Mouse (Mus musculus) urinary bladder, postnatal 36 days (tissue): ENCODE results near the gene Tiprl.

ENCODE experiments used
- DNase-seq, 2 experiments: peaks; one replicate each; pipeline ENCODE4 v3.0.0; 2022; ENCODE audit warnings: low spot score in 2 of 2, mixed read lengths in 1 of 2

Gene Tiprl

GRCm38 (mm10) chr1:165236321-165237298 lies at the start of gene Tiprl:
Gene Tiprl, minus strand, starts transcription at chr1:165236996.
- peak; percentile 97 for DNase-seq

GRCm38 (mm10) chr1:165284096-165284495 lies 47.3 kb upstream of the Tiprl start:
- DNase-seq: no peak

GRCm38 (mm10) chr1:165282967-165283345 lies 46.2 kb upstream of the Tiprl start:
- DNase-seq: no peak

GRCm38 (mm10) chr1:165282222-165282966 lies 45.6 kb upstream of the Tiprl start:
- DNase-seq: no peak

- DNase-seq: peak; percentile 61 to 77
Measured at GRCm38 (mm10) chr1:165281351-165282221, 44.8 kb upstream of the Tiprl start.

GRCm38 (mm10) chr1:165280741-165281140 lies 43.9 kb upstream of the Tiprl start:
- no peak for DNase-seq

GRCm38 (mm10) chr1:165274946-165275345 lies 38.1 kb upstream of the Tiprl start:
- DNase-seq: no peak

GRCm38 (mm10) chr1:165252027-165252671 lies 15.4 kb upstream of the Tiprl start:
- DNase-seq: peak; percentile 26 to 51

DNA sequence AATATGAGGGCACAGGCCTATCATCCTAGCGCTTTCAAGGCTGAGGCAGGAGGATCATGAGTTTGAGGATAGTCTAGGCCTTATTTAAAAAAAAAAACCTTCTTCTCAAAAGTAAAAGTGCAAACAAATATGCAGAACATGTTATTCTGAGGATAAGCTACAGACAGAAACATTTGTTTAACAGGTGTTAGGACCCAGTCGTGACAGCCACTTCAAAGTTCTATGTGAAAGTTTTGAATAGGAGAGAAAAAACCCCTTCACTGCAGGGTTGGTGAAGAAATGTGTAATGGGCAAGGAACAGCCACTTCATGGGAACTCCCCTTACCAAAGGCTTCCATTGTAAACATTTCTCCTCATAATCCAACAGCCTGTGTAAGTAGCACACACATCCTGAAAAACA lies 13.8 kb upstream of the Tiprl start:
- DNase-seq: no peak

DNA sequence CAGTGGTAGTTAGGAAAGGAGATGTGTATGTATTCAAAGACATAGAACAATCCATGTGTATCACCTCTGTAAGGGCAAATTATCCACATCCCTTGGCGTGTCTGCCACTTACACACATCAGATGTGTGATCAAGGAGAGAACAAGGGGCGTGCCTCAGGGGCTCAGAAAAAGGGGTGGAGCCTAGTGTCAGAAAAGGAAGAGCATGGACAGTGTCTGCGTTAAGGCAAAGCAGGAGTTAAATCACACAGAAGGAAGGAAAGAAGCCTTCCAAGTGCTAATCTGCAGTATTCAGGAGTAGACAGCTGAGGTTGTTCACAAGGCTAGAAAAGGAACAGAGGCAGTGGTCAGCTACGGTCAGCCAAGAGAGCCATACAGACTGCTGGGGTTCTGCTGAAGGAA lies 12.0 kb upstream of the Tiprl start:
- DNase-seq: no peak

GRCm38 (mm10) chr1:165247788-165248187 lies 11.0 kb upstream of the Tiprl start:
- no peak for DNase-seq

- peak in 1 of 2 experiments; percentile 57 for DNase-seq
Measured at GRCm38 (mm10) chr1:165247085-165247484, 10.3 kb upstream of the Tiprl start.

DNA sequence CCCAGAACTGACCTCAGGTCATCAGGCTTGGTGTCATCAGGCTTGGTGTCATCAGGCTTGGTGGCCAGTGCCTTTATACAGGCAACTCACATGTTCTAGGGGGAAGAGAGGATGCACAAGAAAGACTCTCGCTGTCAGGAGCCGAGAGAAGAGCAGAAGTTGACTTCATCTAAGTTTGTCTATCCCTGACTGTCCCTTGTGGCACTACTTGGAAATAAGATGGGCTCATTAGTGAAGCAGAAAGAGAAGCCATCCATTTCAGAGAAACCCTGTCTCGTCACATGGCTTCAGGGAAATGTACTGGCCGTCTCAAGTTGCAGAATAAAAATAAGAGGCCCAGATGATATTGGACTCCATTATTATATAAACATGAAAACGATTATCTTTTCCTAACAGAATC lies 9.8 kb upstream of the Tiprl start:
- no peak for DNase-seq

GRCm38 (mm10) chr1:165235846-165236245 lies 950 bp downstream of the Tiprl start:
- no peak for DNase-seq

- DNase-seq: no peak
Measured at GRCm38 (mm10) chr1:165233806-165234205, 3.0 kb downstream of the Tiprl start.

DNA sequence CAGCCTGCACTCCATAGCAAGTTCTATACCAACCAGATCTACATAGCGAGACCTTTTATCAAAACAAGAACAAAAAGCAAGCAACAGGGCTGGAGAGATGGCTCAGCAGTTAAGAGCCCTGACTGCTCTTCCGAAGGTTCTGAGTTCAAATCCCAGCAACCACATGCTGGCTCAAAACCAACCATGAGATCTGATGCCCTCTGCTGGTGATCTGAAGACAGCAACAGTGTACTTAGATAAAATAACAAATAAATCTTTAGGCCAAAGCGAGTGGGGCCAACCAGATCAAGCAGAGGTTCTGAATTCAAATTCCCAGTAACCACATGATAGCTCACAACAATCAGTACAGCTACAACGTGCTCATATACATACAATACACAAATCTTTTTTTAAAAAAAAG lies 6.1 kb downstream of the Tiprl start:
- DNase-seq: no peak

DNA sequence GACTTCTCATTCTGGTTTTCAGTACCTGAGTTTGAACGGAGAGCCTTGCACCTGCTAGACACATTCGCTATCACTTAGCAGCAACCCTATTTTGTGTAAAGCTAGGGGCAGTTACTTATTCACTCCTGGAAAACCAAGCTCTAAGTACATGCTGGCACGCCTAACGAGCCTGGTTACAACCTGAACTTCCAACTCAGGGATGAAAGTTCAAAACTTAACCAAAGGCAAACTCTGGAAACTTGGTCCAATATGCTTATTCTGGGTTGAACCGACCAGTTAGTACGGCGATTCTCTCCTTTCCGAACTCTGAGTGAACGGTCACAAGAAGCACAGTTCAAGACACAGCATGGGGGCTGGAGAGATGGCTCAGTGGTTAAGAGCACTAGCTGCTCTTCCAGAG lies 7.2 kb downstream of the Tiprl start:
- DNase-seq: no peak

GRCm38 (mm10) chr1:165217023-165217589 lies 19.7 kb downstream of the Tiprl start:
- DNase-seq: no peak

DNA sequence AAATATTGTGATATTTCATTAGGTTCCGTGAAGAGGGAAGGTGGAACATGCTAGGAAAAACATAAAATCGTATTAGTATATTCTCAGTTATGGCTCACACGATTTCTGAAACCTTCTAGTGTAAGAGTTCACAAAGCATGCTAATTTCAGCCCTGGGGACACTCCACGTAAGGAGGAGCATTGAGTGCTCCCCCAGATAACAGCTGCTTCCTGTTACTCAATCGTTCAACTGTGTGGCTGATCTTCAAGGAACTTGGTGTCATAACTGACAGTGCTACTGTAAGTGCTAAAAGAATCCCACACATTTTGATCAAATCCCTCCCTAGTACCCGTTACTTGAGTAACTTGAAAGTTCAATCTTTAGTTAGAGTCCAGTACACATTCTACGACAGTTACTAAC lies 21.0 kb downstream of the Tiprl start:
- no peak for DNase-seq

DNA sequence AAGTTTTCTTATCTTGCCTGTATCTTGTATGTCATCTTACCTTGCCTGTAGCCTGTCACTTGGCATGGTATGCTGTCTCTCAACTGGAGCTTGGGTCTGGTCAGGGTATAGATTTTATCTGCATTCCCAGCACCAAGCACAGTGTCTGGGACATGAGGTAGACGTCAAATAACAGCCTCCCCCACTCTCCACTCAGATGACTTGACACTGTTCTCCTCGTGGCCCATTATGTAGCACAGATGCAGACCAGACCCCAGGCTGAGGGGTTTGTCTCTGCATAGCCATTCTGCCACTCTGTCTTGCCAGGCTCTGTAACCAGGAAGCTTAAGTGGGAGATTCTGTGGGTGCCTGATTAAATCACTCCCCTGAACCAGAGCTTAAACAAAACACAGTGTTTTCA lies 31.2 kb downstream of the Tiprl start:
- DNase-seq: no peak

GRCm38 (mm10) chr1:165203488-165204035 lies 33.2 kb downstream of the Tiprl start:
- DNase-seq: no peak
